Mouse (Mus musculus) ovary, adult 10 weeks (tissue): ENCODE results near the gene Setdb1. TPM values are rescaled to one million over a fixed set of nuclear protein-coding genes. Genes with fewer than 3 reads are reported as not detected.

Source experiments
- polyA plus RNA-seq: library from polyadenylated mRNA; stranded (reverse); fragments of 350-450 nt; fragmentation: Illumina TruSeq; extraction: RNeasy Lipid Tissue Mini Kit (QIAGEN cat#74804); gene quantifications from one replicate; pipeline ENCODE4 v1.2.3, GENCODE M21; 2014

Gene Setdb1
- 28.5 TPM for polyA plus RNA-seq

DNA sequence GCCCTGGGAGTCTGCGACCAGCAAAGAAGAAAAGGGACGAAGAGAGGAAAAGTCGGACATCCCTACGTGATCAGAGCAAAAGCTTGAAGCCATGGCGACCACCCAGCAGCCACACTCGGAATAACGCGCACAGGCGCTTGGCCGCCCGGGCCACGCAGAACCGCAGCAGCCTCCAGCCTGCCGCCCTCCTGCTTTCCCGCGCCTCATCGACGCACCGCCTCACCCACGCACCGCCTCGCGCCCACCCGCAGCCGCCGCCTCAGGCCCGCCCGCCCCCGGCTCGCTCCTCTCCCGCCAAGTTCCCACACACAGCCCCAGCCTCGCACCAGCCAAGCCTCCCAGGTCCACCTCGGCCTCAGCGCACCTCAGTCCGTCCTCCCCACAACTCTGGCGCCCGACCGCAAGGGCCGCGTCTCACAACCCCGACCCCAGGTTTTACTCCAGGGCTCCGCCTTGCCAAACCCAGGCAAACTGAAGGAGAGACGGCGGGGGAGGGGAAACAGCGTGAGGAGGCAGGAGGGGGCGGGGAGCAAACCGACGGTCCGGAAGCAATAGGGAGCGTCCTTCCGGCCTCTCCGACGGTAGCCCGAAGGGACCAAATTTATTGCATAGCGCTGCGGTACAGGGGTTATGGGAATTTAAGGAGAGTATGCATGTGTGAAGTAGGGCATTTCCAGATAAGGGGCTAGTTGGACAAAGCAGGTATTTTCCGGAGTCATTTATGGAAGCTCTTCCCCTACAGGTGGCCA lies at the start of gene Setdb1:
TSS of gene Setdb1 (minus strand) at position 502 of the 749 bp plus-strand sequence.

DNA sequence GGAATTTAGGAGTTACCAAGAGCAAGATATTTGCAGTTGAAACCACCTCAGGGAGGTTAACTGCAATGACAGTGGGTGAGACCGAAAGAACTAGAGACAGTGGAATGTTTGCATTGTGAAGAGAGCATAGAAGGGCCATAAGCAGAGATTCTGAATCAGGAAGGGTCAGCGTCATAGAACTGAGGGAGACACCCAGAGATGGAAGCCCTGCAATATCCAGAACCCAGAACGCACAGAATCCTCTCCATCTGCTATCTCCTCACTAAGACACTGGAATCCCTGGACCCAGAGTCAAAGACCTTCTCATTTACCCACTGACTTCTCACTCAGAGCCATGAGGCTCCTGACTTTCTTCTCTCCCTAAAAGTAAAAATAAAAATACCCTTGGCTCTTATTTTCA lies 45.7 kb upstream of the Setdb1 start, which contains the start of gene 4930558C23Rik:
TSS of gene 4930558C23Rik (minus strand) at position 101 of the 400 bp plus-strand sequence.

DNA sequence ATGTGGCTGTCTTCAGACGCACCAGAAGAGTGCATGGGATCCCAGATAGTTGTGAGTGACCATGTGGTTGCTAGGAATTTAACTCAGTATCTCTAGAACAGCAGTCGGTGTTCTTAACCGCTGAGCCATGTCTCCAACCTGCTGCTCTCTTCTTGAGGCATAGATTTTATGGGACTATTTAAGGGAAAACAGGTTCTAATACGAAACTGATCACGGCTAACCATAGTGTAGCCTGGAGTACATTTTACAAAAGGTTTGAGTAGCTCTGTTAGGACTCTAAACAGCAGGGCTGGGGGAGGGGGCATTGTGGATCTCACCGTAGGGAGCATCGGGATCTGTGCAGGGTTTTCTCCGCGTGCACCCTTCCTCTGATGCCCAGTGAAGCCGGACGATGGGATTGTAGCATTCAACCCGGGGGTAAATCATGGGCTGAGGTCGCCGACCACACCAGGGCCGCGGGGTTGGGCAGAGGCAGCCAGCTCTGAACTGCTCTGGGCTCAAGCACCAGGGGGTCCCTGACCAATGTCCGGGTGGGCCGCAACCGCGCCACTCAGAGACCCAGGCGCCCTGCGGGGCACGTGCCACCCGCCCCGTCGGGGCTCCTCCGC lies 42.4 kb downstream of the Setdb1 start, which contains the start of gene Cers2:
TSS of gene Cers2 (plus strand) at position 306 of the 608 bp plus-strand sequence.

DNA sequence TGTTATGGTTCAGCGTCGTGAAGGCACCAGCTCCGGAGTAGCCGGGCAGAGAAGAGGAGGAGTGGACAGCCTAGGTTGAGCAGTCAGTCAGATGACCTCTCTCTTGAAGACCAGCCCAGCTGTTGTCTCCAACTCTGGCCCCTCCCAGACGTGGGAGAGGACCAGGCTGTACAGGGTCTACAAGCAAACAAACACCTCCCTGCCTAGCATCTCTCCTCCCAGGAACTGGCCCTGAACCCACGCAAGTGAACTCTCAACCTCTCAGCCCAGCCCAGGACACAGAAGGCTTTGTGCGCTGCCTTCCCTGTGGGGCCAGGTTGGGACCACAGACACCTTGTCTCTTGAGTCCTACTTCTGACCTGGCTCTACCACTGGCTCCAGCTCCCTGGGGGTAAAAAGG lies 49.9 kb downstream of the Setdb1 start, which contains the start of gene Anxa9:
TSS of gene Anxa9 (minus strand) at position 77 of the 400 bp plus-strand sequence.

DNA sequence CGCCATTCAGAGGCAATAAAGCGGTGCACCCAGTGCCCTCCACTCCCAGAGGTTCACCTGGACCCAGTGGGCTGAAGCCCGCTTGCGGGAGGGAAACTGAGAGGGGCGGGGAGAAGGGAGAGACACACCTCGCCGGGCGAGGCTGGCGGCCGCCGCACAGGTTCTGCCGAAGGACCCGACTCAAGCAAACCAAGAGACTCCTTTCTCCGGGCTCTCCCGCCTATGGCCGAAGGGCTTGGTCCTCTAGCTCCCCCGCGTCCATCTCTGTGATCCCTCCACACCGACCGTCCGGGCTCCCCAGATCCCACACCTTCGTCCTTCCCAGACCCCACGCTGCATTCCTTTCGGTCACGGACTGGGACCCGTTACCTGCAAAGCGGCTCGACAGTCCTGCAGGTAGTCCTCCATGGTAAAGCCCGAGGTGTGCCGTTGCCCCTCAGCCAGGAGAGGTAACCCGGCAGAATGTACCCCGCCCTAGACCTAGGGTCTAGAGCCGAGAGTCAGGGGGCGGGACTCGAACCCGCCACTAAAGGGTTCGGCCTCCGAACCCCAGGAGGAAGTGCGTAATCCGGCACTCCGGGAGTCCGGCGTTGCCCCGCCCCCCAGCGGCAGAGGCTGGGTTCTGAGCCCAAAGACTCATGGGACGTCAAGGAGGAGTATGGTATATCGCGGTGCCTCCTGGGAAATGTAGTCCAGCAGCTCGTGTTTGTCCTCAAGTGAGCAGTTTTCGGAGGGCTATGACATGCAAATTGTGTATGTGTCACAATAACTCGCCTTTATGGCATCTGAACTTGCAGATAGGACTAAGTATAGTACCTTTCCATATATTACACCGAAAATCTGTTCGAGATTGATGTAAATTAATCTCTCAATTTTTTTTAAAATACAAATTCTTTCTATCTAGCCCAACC lies 75.5 kb downstream of the Setdb1 start, which contains the start of the genes Mindy1 and Prune1:
TSS of gene Mindy1 (plus strand) at position 130 of the 911 bp plus-strand sequence.
TSS of gene Prune1 (minus strand) at position 861 of the 911 bp plus-strand sequence.

Other genes with a start within 250 kb of the Setdb1 start
- gene Vps72, start 246.2 kb downstream of the Setdb1 start, polyA plus RNA-seq = 16.5 TPM
- not detected for gene Tmod4, start 232.7 kb downstream of the Setdb1 start, polyA plus RNA-seq
- 21.2 TPM for gene Scnm1, start 223.2 kb downstream of the Setdb1 start, polyA plus RNA-seq
- gene Lysmd1, start 223.1 kb downstream of the Setdb1 start, polyA plus RNA-seq = 1.9 TPM
- gene Tnfaip8l2, start 214.8 kb downstream of the Setdb1 start, polyA plus RNA-seq = not detected
- gene Sema6c, start 196.7 kb downstream of the Setdb1 start, polyA plus RNA-seq = 0.34 TPM
- 35.3 TPM for gene Gabpb2, start 139.3 kb downstream of the Setdb1 start, polyA plus RNA-seq
- 17.5 TPM for gene Cdc42se1, start 128.5 kb downstream of the Setdb1 start, polyA plus RNA-seq
- gene Mllt11, start 125.0 kb downstream of the Setdb1 start, polyA plus RNA-seq = 19.0 TPM
- 0.26 TPM for gene Gm128, start 115.6 kb downstream of the Setdb1 start, polyA plus RNA-seq
- 0.83 TPM for gene Bnipl, start 106.0 kb downstream of the Setdb1 start, polyA plus RNA-seq
- gene Mindy1, start 75.9 kb downstream of the Setdb1 start, polyA plus RNA-seq = 125 TPM
- gene Prune1, start 75.1 kb downstream of the Setdb1 start, polyA plus RNA-seq = 13.7 TPM
- gene Anxa9, start 50.0 kb downstream of the Setdb1 start, polyA plus RNA-seq = 0.66 TPM
- gene Cers2, start 42.4 kb downstream of the Setdb1 start, polyA plus RNA-seq = 104 TPM
- gene 4930558C23Rik, start 45.6 kb upstream of the Setdb1 start, polyA plus RNA-seq = not detected
- gene Arnt, start 77.2 kb upstream of the Setdb1 start, polyA plus RNA-seq = 79.1 TPM
- 8.8 TPM for gene Ctsk, start 142.1 kb upstream of the Setdb1 start, polyA plus RNA-seq
- gene Ctss, start 169.6 kb upstream of the Setdb1 start, polyA plus RNA-seq = 290 TPM
- not detected for gene Hormad1, start 202.5 kb upstream of the Setdb1 start, polyA plus RNA-seq
- 138 TPM for gene Golph3l, start 231.7 kb upstream of the Setdb1 start, polyA plus RNA-seq